Mouse (Mus musculus) cerebellum, adult 18-20 months (tissue): ENCODE results near the gene Cemip2.
A peak's percentile ranks its signal among the peaks of the same experiment; 100 is the strongest.

Source experiments
- DNase-seq, 2 experiments: peaks; one replicate each; pipeline ENCODE4 v3.0.0; 2021

Cemip2 gene

DNA sequence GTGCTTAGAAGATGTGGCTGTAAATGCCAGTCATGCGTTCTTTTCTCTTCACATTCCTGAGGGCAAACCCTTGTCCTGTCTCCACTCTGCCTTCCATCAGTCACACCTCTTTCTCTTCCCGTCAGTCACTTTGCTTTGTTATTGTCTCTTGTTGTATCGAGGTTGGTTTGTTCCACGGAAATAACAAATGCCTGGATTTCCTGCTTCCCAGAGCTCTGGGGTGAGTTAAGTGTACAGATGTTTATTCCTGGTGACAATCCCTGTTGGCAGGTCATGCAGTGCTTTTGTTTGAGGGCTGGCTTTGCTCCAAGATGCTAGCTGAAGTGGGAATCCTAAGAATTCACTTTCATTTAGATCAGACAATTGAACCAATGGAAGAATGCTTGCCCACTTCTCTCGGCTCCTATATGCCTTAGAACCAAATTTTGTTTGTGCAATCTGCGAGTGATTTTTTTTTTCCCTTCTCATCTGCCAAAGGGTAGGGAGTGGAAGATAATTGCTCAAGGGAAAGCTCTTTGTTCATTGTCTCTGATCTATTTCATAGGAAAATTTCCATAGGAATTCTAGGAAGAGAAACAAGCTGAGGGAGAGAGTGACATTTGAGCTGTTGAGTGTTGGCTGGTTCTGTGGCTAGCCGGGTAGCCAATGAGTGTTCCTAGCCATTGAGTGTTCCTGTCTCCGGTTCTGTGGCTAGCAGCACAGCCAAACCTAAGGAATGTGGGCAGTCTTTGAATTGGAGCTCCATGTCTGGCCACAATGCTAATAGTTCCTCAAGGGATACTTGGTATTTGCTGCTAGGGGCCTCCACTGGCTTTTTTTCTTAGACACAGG lies 104.2 kb downstream of the Cemip2 start:
- no peak for DNase-seq

GRCm38 (mm10) chr19:21883053-21883452 lies 104.9 kb downstream of the Cemip2 start:
- no peak for DNase-seq

DNA sequence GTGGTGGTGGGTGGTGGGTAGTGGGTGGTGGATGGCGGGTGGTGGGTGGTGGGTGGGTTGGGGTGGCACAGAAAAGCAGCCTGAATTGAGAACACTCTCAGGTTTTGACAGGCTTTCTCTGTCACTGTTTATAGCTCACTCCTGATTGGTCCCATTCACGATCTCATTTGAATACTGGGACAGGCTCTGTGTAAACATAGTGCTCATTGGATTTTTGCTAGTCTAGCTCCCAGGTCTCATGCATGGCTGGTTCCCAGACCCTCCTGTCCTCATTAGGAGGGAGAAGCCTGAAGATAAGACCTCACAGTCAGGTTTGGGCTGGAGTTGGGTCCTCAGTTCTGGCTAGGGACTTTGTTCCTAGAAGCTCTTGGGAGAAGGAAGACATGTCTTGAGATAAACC lies 105.8 kb downstream of the Cemip2 start:
- DNase-seq = no peak

DNA sequence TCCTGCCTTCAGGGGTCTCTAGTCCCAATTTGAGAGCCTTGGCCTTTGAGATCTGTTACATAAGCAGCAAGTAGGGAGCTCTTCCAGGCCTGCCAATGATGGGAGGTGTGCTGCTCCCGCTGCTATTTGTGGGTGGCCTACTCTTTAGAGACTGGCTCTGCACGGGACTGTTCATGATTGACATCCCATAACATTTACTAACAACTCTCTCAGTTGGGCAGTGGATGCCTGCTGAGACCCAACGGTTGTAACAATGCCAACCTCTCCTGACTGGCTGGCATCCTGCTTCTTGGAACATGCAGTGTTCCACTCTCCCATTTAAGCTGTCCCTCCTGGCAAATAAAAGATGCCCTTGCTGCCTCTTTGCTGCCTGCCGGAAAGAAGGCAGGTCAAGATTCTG lies 106.2 kb downstream of the Cemip2 start:
- DNase-seq = peak; percentile 36 to 47

DNA sequence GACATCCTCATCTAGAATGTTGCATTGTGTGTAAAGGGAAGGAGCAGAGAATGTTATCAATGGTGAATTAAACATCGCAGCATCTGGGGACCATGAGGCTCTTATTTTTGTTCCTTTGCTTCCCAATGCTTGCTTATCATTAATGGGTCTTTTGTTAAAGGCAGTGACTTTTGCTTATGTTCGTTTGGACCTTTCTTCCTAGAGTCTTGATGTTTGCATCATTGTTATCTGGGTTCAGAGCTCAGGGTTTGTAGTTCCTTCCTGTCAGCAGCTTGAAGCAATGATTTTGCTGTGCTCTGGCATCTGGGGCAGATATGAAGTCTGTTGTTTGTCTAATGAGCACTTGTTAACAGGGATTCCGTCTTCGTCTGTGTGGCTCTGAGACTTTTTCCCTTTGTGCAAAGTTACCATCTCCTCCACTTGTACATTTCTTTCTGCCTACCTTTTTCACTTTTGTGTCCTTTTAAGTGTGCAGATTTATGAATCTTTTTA lies 108.1 kb downstream of the Cemip2 start:
- no peak for DNase-seq

- DNase-seq = no peak
Observed at GRCm38 (mm10) chr19:21890699-21891098, 112.6 kb downstream of the Cemip2 start.

DNA sequence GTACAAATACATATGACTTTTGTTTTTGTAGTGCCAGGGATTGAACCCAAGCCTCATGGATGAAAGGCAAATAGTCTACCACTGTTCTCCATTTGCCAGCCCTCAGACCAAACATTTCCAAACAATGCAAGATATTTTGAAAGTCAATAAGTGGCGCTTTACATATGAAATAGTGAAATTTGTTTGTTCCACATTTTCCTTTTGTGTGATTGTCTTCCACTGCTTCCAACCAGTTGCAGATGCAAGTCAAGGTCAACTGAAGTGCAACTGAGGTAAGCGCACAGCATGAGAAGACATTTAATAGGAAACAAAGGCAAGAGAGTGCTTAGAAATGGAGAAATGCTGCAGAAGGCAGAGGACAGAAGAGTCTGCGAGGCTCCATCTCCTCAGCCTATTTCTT lies 116.7 kb downstream of the Cemip2 start:
- DNase-seq = no peak

GRCm38 (mm10) chr19:21895540-21895939 lies 117.4 kb downstream of the Cemip2 start:
- no peak for DNase-seq

- DNase-seq = no peak
Observed at GRCm38 (mm10) chr19:21897122-21897827, 119.1 kb downstream of the Cemip2 start.

DNA sequence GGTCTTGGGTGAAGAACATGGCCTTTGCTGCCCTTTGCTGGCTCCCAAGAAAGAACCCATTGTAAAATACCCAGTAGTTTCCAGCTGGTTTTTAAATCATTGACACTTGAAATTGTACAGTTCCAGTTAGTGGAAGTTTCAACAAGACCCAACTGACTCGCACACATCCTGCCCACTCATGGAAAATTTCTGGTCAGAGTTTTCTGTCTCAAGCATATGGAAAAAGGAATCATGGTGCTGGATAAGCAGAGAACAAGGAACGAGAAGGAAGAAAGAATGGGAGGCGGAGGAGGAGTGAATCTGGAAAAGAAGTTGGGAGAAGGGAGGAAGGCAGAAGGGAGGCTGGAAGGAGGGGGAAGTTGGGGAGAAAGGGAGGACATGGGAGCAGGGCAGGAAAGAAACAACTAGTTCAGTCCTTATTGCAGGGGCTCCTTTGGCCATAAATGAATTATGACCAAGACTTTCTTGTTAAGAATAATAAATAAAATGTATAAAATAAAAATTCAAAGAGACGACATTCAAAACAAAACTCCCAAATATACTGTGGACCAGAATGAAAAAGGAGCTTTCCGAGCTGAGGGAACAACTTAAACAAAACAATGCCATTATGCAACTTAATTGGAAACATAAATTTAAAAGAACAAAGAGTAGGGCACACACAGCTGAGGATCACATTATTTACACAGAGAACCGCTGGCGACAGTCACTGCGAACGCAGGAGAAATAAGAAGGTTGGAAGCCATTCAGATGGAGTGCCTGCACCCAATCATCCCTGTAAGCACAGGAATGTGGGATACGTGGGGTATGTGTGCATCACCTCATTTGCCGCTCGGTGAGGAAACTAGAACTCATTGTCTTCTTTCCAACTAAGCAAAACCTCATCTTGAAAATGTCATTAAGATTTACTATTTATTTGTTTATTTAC lies 120.1 kb downstream of the Cemip2 start:
- DNase-seq = no peak
